Mouse (Mus musculus) kidney, adult 2 months (tissue): ENCODE data around the gene Ndufa1.
"Not testable (repeated sequence)": the region's sequence is repeated elsewhere in the genome, so short reads cannot be mapped to it uniquely, and the experiment has no call there.

Experiments
- CTCF ChIP-seq: fragments of 200-500 bp; conservative IDR thresholded peaks from 2 replicates; pipeline ENCODE4 v1.5.1; 2011; ENCODE audit warnings: low read depth, mild to moderate bottlenecking, control low read depth, low read length, moderate library complexity, mixed read lengths; ENCODE audit not compliant: insufficient read depth, insufficient read length
- POLR2A ChIP-seq: fragments of 200-500 bp; IDR thresholded peaks from one replicate; pipeline ENCODE4 v1.6.1; 2011; ENCODE audit warnings: low read depth, low read length, control low read depth

DNA sequence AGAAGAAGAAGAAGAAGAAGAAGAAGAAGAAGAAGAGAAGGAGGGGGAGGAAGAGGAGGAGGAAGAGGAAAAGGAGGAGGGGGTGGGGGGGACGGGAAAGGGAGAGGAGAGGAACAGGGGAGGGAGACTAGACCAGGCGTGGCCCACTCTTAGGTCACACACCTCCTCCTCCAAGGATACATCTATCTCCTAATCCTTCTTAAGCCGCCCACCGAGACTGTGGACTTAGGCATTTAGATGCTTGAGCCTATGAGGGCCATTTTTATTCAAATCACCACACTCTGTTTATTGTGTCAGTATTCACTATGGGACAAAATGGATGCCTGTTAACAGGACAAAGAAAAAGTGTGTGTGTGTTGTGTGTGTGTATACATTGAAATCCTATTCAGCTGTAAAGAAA, 46.5 kb downstream of the Ndufa1 start:
- TF ChIP-seq CTCF, POLR2A: not testable (repeated sequence)
